Mouse (Mus musculus) G1E-ER4 (cell line): Measurements from ENCODE around the gene Gigyf1. TPM values are rescaled to one million over a fixed set of nuclear protein-coding genes. Genes with fewer than 3 reads are reported as not detected.
A peak's percentile ranks its signal among the peaks of the same experiment; 100 is the strongest.

ENCODE experiments used
- GATA1 ChIP-seq: IDR thresholded peaks from one replicate; pipeline ENCODE4 v1.8.0; 2012; ENCODE audit warnings: low read length, inconsistent platforms
- polyA plus RNA-seq: library from polyadenylated mRNA; stranded (reverse); fragments of >175 nt; gene quantifications from 2 replicates; pipeline ENCODE4 v1.2.3, GENCODE M21; 2012

Gene Gigyf1
- polyA plus RNA-seq, 1 experiment, result 54.1 TPM

DNA sequence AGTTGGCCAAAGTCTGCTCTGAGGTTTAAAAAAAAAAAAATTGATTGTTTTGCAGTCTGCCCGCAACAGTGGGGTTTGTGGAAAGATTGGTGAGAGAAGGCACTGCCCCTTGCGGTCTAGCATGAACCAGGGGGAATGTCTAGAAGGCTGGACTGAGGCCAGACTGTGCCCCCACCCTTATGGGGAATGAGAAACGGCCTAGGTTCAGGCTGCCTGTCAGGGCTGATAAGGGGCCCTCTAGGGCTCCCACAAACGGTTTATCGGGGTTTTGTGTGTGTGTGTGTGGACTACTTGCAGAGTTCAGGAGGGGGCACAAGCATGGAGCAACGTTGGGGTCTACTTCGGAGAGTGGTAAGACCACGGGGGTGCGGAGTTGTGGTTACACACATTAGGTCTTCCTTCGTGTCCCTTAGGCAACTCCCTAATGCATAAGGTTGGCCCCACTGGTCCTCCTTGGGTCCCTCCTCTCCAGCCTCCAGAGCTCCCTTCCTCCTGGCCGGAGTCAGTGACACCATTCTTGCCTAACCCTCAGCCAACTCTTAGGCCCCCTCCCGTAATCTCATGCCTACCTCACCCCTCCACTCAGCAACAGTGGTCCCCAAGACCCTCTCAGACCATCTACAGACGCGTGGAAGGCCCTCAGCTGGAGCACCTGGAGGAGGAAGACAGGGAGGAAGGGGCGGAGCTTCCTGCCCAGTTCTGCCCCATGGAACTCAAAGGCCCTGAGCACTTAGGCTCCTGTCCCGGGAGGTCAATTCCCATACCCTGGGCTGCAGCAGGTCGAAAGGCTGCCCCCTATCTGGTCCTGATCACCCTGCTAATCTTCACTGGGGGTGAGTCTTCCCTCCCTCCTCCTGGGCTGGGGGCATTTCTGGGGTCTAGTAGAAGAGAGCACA is 52.6 kb downstream of the Gigyf1 start:
- TF ChIP-seq GATA1, result peak; percentile 52

DNA sequence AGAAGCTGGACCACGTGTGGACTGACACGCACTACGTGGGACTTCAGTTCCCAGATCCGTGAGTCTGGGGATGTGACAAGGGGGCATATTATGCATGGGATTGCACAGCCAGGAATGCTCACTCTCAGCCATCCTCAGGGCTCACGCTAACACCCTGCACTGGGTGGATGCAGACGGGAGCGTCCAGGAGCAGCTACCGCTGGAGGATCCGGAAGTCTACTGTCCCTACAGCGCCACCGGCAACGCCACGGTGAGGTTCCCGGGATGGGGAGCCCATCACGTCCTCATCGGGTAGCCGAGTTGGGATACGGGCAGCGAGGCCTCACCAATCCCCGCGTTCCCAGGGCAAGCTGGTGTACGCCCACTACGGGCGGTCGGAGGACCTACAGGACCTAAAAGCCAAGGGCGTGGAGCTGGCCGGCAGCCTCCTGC is 56.1 kb downstream of the Gigyf1 start:
- no peak for TF ChIP-seq GATA1

Other genes with a start within 250 kb of the Gigyf1 start
- 18.7 and 23.1 TPM in 2 replicates for gene Ache, start 231.0 kb upstream of the Gigyf1 start, polyA plus RNA-seq
- gene Ufsp1, start 223.9 kb upstream of the Gigyf1 start, polyA plus RNA-seq, result 23.1 and 24.9 TPM in 2 replicates
- gene Srrt, start 210.9 kb upstream of the Gigyf1 start, polyA plus RNA-seq, result 407 and 412 TPM in 2 replicates
- gene Trip6, start 204.1 kb upstream of the Gigyf1 start, polyA plus RNA-seq, result 44.6 and 59.3 TPM in 2 replicates
- gene Slc12a9, start 185.0 kb upstream of the Gigyf1 start, polyA plus RNA-seq, result 0.44 and 0.82 TPM in 2 replicates
- not detected in 2 replicates for gene Ephb4, start 168.4 kb upstream of the Gigyf1 start, polyA plus RNA-seq
- not detected in 2 replicates for gene Zan, start 41.5 kb upstream of the Gigyf1 start, polyA plus RNA-seq
- 63.3 and 81.3 TPM in 2 replicates for gene Pop7, start 16.0 kb upstream of the Gigyf1 start, polyA plus RNA-seq
- not detected in 2 replicates for gene Epo, start 14.7 kb downstream of the Gigyf1 start, polyA plus RNA-seq
- gene Gnb2, start 15.0 kb downstream of the Gigyf1 start, polyA plus RNA-seq, result 425 and 439 TPM in 2 replicates
- gene Actl6b, start 35.0 kb downstream of the Gigyf1 start, polyA plus RNA-seq, result not detected in 2 replicates
- 80.4 and 98.8 TPM in 2 replicates for gene Tfr2, start 51.3 kb downstream of the Gigyf1 start, polyA plus RNA-seq
- 308 and 395 TPM in 2 replicates for gene Mospd3, start 82.5 kb downstream of the Gigyf1 start, polyA plus RNA-seq
- 0.11 and 0.23 TPM in 2 replicates for gene Pcolce, start 95.2 kb downstream of the Gigyf1 start, polyA plus RNA-seq
- 0.05 TPM in 1 of 2 replicates, not detected in the other for gene Fbxo24, start 110.5 kb downstream of the Gigyf1 start, polyA plus RNA-seq
- gene Lrch4, start 110.6 kb downstream of the Gigyf1 start, polyA plus RNA-seq, result 176 and 198 TPM in 2 replicates
- 8.9 and 10.7 TPM in 2 replicates for gene Gm20605, start 110.6 kb downstream of the Gigyf1 start, polyA plus RNA-seq
- 28.9 and 39.0 TPM in 2 replicates for gene Sap25, start 122.8 kb downstream of the Gigyf1 start, polyA plus RNA-seq
- gene Irs3, start 127.2 kb downstream of the Gigyf1 start, polyA plus RNA-seq, result 0.04 TPM in 2 replicates
- 108 and 112 TPM in 2 replicates for gene Agfg2, start 166.2 kb downstream of the Gigyf1 start, polyA plus RNA-seq
- gene Nyap1, start 223.1 kb downstream of the Gigyf1 start, polyA plus RNA-seq, result 0.76 and 1.4 TPM in 2 replicates
- 440 and 451 TPM in 2 replicates for gene Tsc22d4, start 227.2 kb downstream of the Gigyf1 start, polyA plus RNA-seq